ENCODE assay signal across 9 mouse cellular contexts in genomic region chr15:85734148-85734547, GRCm38 (mm10). TPM values are rescaled to one million over a fixed set of nuclear protein-coding genes. Genes with fewer than 3 reads are reported as not detected.
A peak's percentile ranks its signal among the peaks of the same experiment; 100 is the strongest.
DNase-seq lines count a peak whose midpoint lies in the region; ATAC-seq and TF ChIP-seq lines count a peak whose summit lies in the region.
"Had no signal": no experiment of that assay in that cellular context is flagged by ENCODE, and none has a peak within 500 bp of the region (broad histone marks: within the 10 kb centered on the region; RNA-seq: fewer than 3 reads in every experiment).

No protein-coding gene starts in this region.

- no peak for ATAC-seq in hindbrain, embryonic 15.5 days (ENCODE audit: low FRiP score, low read depth)
- ATAC-seq in hindbrain, embryonic 12.5 days (ENCODE audit: low FRiP score): no peak
- no peak for ATAC-seq in limb, embryonic 15.5 days (ENCODE audit: insufficient number of reproducible peaks, low FRiP score, low TSS enrichment, low read depth)

- H3K9ac ChIP-seq in hindbrain, embryonic 15.5 days: no peak overlapping the region
- no peak overlapping the region for H3K9ac ChIP-seq in hindbrain, embryonic 12.5 days
- H3K9ac ChIP-seq in limb, embryonic 15.5 days: no peak overlapping the region

- H3K4me3 ChIP-seq in hindbrain, embryonic 15.5 days: peak overlapping the region; percentile 52; the same call in 1 of the 2 replicates
- H3K4me3 ChIP-seq in hindbrain, embryonic 12.5 days: no peak overlapping the region
- peak overlapping the region; percentile 88 for H3K4me3 ChIP-seq in testis, adult 2 months (ENCODE audit: control insufficient read depth, low read depth, low read length)
- H3K4me3 ChIP-seq in limb, embryonic 15.5 days: peak overlapping the region; percentile 75; the same call in 1 of the 2 replicates

- H3K4me2 ChIP-seq in hindbrain, embryonic 15.5 days: peak overlapping the region; percentile 69
- H3K4me2 ChIP-seq in hindbrain, embryonic 12.5 days (replicated peaks): no peak overlapping the region
- H3K4me2 ChIP-seq in limb, embryonic 15.5 days: no peak overlapping the region

- TF ChIP-seq POLR2A in testis, adult 2 months (IDR thresholded peaks at IDR 0.05; ENCODE audit: control insufficient read depth, low read depth, low read length): no peak

- WGBS in hindbrain, embryonic 15.5 days: 44% methylated on average over 8 of the region's 8 CpGs
- 39% methylated on average over 8 of the region's 8 CpGs for WGBS in hindbrain, embryonic 12.5 days
- WGBS in limb, embryonic 15.5 days: 39% methylated on average over 8 of the region's 8 CpGs

- peaks cover 60% of the 10 kb centered on the region for H3K27me3 ChIP-seq in hindbrain, embryonic 15.5 days
- H3K27me3 ChIP-seq in hindbrain, embryonic 12.5 days: peaks cover 79% of the 10 kb centered on the region
- H3K27me3 ChIP-seq in testis, adult 2 months (ENCODE audit: control insufficient read depth, insufficient read depth, low read length): no peaks in the 10 kb centered on the region
- H3K27me3 ChIP-seq in limb, embryonic 15.5 days: peaks cover 60% of the 10 kb centered on the region

- no peak for TF ChIP-seq CTCF in testis, adult 2 months (IDR thresholded peaks at IDR 0.05; ENCODE audit: control insufficient read depth, insufficient read depth, insufficient replicate concordance, low read depth, low read length)

- no peaks in the 10 kb centered on the region for H3K36me3 ChIP-seq in hindbrain, embryonic 15.5 days
- no peaks in the 10 kb centered on the region for H3K36me3 ChIP-seq in hindbrain, embryonic 12.5 days
- no peaks in the 10 kb centered on the region for H3K36me3 ChIP-seq in testis, adult 2 months (ENCODE audit: control insufficient read depth, insufficient read depth, low read length)
- H3K36me3 ChIP-seq in limb, embryonic 15.5 days: no peaks in the 10 kb centered on the region

- no peaks in the 10 kb centered on the region for H3K9me3 ChIP-seq in hindbrain, embryonic 15.5 days
- H3K9me3 ChIP-seq in hindbrain, embryonic 12.5 days (replicated peaks): no peaks in the 10 kb centered on the region
- no peaks in the 10 kb centered on the region for H3K9me3 ChIP-seq in limb, embryonic 15.5 days

- DNase-seq in testis, postnatal 14 days (ENCODE audit: low spot score): no peak
- DNase-seq in frontal cortex, postnatal 36 days (ENCODE audit: low spot score in 2 of 2): no peak
- no peak for DNase-seq in gastrocnemius, adult 8-10 months (ENCODE audit: low spot score in 2 of 2)
- DNase-seq: cerebellum, postnatal 36 days; layer of hippocampus, adult 9-11 months had no signal

- no peak overlapping the region for H3K27ac ChIP-seq in hindbrain, embryonic 15.5 days (replicated peaks)
- no peak overlapping the region for H3K27ac ChIP-seq in hindbrain, embryonic 12.5 days
- H3K27ac ChIP-seq in testis, adult 2 months (ENCODE audit: control insufficient read depth, insufficient read depth, low read depth, low read length): no peak overlapping the region
- H3K27ac ChIP-seq in limb, embryonic 15.5 days: no peak overlapping the region

- H3K4me1 ChIP-seq in hindbrain, embryonic 15.5 days (replicated peaks): peaks cover 17% of the 10 kb centered on the region
- peaks cover 14% of the 10 kb centered on the region for H3K4me1 ChIP-seq in hindbrain, embryonic 12.5 days
- H3K4me1 ChIP-seq in testis, adult 2 months (ENCODE audit: control insufficient read depth, insufficient read depth, low read length): peaks cover 6% of the 10 kb centered on the region; the same call in 1 of the 2 replicates
- H3K4me1 ChIP-seq in limb, embryonic 15.5 days: peaks cover 20% of the 10 kb centered on the region

RNA-seq across cellular contexts. Expression of gene Ppara, which starts 0.6 kb away (rescaled TPM):
- polyA plus RNA-seq in hindbrain, embryonic 15.5 days (2015; fragmentation: Nextera tagmentation; extraction: Ambion mirVana): 1.6 and 2.1 TPM in 2 replicates
- 1.0 and 1.1 TPM in 2 replicates for polyA plus RNA-seq in hindbrain, embryonic 12.5 days (2016; fragmentation: Nextera tagmentation; extraction: Ambion mirVana)
- 0.63 and 1.6 TPM in 2 replicates for polyA plus RNA-seq in testis, adult 2 months (2012; rRNA removed)
- 1.7 and 4.8 TPM in 2 replicates for polyA plus RNA-seq in limb, embryonic 15.5 days (2015; fragmentation: Nextera tagmentation; extraction: Ambion mirVana)
- total RNA-seq in gastrocnemius, adult 8-10 months (2022): 10 to 100 TPM; 10.5 to 19.6 (median 14.7) TPM
